Comparison of ENCODE assay signal across 9 mouse cellular contexts in genomic region chr5:137739471-137739870, GRCm38 (mm10). TPM values are rescaled to one million over a fixed set of nuclear protein-coding genes. Genes with fewer than 3 reads are reported as not detected.
A peak's percentile ranks its signal among the peaks of the same experiment; 100 is the strongest.
DNase-seq lines count a peak whose midpoint lies in the region; ATAC-seq lines count a peak whose summit lies in the region.
"Had no signal": no experiment of that assay in that cellular context is flagged by ENCODE, and none has a peak within 500 bp of the region (broad histone marks: within the 10 kb centered on the region; RNA-seq: fewer than 3 reads in every experiment).

No protein-coding gene starts in this region.

- peaks cover 20% of the 10 kb centered on the region for H3K4me1 ChIP-seq in lung, embryonic 15.5 days
- peaks cover 37% of the 10 kb centered on the region for H3K4me1 ChIP-seq in limb, embryonic 15.5 days

- peak overlapping the region; percentile 97; the same call in 1 of the 2 replicates for H3K4me2 ChIP-seq in lung, embryonic 15.5 days
- peak overlapping the region; percentile 95 for H3K4me2 ChIP-seq in limb, embryonic 15.5 days

- no peak overlapping the region for H3K27ac ChIP-seq in lung, embryonic 15.5 days
- 0 out of 2 replicates have a peak overlapping the region, but pooled peaks have one; percentile 1 for H3K27ac ChIP-seq in limb, embryonic 15.5 days

- no peak for ATAC-seq in lung, embryonic 15.5 days (ENCODE audit: borderline replicate concordance, extremely low read depth, low FRiP score, low TSS enrichment)
- no peak for ATAC-seq in limb, embryonic 15.5 days (ENCODE audit: insufficient number of reproducible peaks, low FRiP score, low TSS enrichment, low read depth)

- H3K36me3 ChIP-seq in lung, embryonic 15.5 days: no peaks in the 10 kb centered on the region
- peaks cover 27% of the 10 kb centered on the region for H3K36me3 ChIP-seq in limb, embryonic 15.5 days

- H3K9ac ChIP-seq in lung, embryonic 15.5 days: no peak overlapping the region
- H3K9ac ChIP-seq in limb, embryonic 15.5 days: no peak overlapping the region

- peak; percentile 5 to 33 for DNase-seq in adrenal gland, adult (ENCODE audit: inconsistent age in 2 of 2, low spot score in 1 of 2)
- DNase-seq in adrenal gland, postnatal 36 days: no peak
- no peak for DNase-seq in lung, postnatal 25 days (ENCODE audit: low spot score)
- DNase-seq in thymus, postnatal 25 days: peak; percentile 42
- no peak for DNase-seq in gastrocnemius, adult 8-10 months (ENCODE audit: low spot score in 2 of 2)
- DNase-seq in urinary bladder, postnatal 10 days (ENCODE audit: low spot score): no peak
- DNase-seq: retina, postnatal 1 day had no signal

- H3K27me3 ChIP-seq in lung, embryonic 15.5 days: no peaks in the 10 kb centered on the region
- no peaks in the 10 kb centered on the region for H3K27me3 ChIP-seq in limb, embryonic 15.5 days

- H3K4me3 ChIP-seq in lung, embryonic 15.5 days: no peak overlapping the region
- H3K4me3 ChIP-seq in limb, embryonic 15.5 days: peak overlapping the region; percentile 65; the same call in 1 of the 2 replicates

- 54% methylated on average over 9 of the region's 9 CpGs for WGBS in lung, embryonic 15.5 days
- 66% methylated on average over 9 of the region's 9 CpGs for WGBS in limb, embryonic 15.5 days

- H3K9me3 ChIP-seq in lung, embryonic 15.5 days: no peaks in the 10 kb centered on the region
- H3K9me3 ChIP-seq in limb, embryonic 15.5 days: no peaks in the 10 kb centered on the region

RNA-seq across cellular contexts. Expression of gene Nyap1, which starts 1.9 kb away (rescaled TPM):
- total RNA-seq in adrenal gland, postnatal 36 days (2021): 1 to 10 TPM; 3.1 to 3.2 TPM
- polyA plus RNA-seq in lung, embryonic 15.5 days (2015; fragmentation: Nextera tagmentation; extraction: Ambion mirVana): 1.6 and 1.8 TPM in 2 replicates
- 1.9 and 3.5 TPM in 2 replicates for polyA plus RNA-seq in limb, embryonic 15.5 days (2015; fragmentation: Nextera tagmentation; extraction: Ambion mirVana)
- total RNA-seq in gastrocnemius, adult 8-10 months (2022): under 1 TPM in 2 of 4 experiments, not detected in 2; 0.10 to 0.16 TPM

RNA-seq across cellular contexts. Expression of gene Tsc22d4, which starts 6.1 kb away (rescaled TPM):
- 10 to 100 TPM; 79.5 to 84.6 TPM for total RNA-seq in adrenal gland, postnatal 36 days (2021)
- 136 and 150 TPM in 2 replicates for polyA plus RNA-seq in lung, embryonic 15.5 days (2015; fragmentation: Nextera tagmentation; extraction: Ambion mirVana)
- polyA plus RNA-seq in limb, embryonic 15.5 days (2015; fragmentation: Nextera tagmentation; extraction: Ambion mirVana): 169 and 197 TPM in 2 replicates
- 10 to 100 TPM; 39.6 to 68.9 (median 47.7) TPM for total RNA-seq in gastrocnemius, adult 8-10 months (2022)

RNA-seq across cellular contexts. Expression of gene Ppp1r35, which starts 39.2 kb away (rescaled TPM):
- 10 to 100 TPM; 24.6 to 28.4 TPM for total RNA-seq in adrenal gland, postnatal 36 days (2021)
- 33.7 and 33.9 TPM in 2 replicates for polyA plus RNA-seq in lung, embryonic 15.5 days (2015; fragmentation: Nextera tagmentation; extraction: Ambion mirVana)
- 22.2 and 27.8 TPM in 2 replicates for polyA plus RNA-seq in limb, embryonic 15.5 days (2015; fragmentation: Nextera tagmentation; extraction: Ambion mirVana)
- total RNA-seq in gastrocnemius, adult 8-10 months (2022): 1 to 10 TPM; 4.7 to 6.0 (median 5.3) TPM

RNA-seq across cellular contexts. Expression of gene Mepce, which starts 48.0 kb away (rescaled TPM):
- 10 to 100 TPM; 52.0 to 56.4 TPM for total RNA-seq in adrenal gland, postnatal 36 days (2021)
- polyA plus RNA-seq in lung, embryonic 15.5 days (2015; fragmentation: Nextera tagmentation; extraction: Ambion mirVana): 11.5 and 12.3 TPM in 2 replicates
- 8.7 and 9.2 TPM in 2 replicates for polyA plus RNA-seq in limb, embryonic 15.5 days (2015; fragmentation: Nextera tagmentation; extraction: Ambion mirVana)
- total RNA-seq in gastrocnemius, adult 8-10 months (2022): 10 to 100 TPM; 23.0 to 24.2 (median 23.3) TPM

RNA-seq across cellular contexts. Expression of gene Zcwpw1, which starts 48.1 kb away (rescaled TPM):
- 1 to 10 TPM; 2.3 to 3.0 TPM for total RNA-seq in adrenal gland, postnatal 36 days (2021)
- 23.1 and 28.2 TPM in 2 replicates for polyA plus RNA-seq in lung, embryonic 15.5 days (2015; fragmentation: Nextera tagmentation; extraction: Ambion mirVana)
- 19.7 and 24.4 TPM in 2 replicates for polyA plus RNA-seq in limb, embryonic 15.5 days (2015; fragmentation: Nextera tagmentation; extraction: Ambion mirVana)
- total RNA-seq in gastrocnemius, adult 8-10 months (2022): under 1 TPM in 2 of 4 experiments, not detected in 2; 0.24 to 0.31 TPM

Comparison
In these comparisons a context has a peak if more than half of its experiments do, and no peak if none do; other contexts are left out.
1. DNase-seq: peak in adrenal gland, adult (2 of 2) and thymus, postnatal 25 days (single experiment); none in adrenal gland, postnatal 36 days (0 of 2), lung, postnatal 25 days (single experiment), gastrocnemius, adult 8-10 months (0 of 2) and urinary bladder, postnatal 10 days (single experiment).